Mouse (Mus musculus) limb, embryonic 10.5 days (tissue): Measurements from ENCODE around the gene Sod1. TPM values are rescaled to one million over a fixed set of nuclear protein-coding genes. Genes with fewer than 3 reads are reported as not detected.

ENCODE experiments used
- polyA plus RNA-seq: library from polyadenylated mRNA; unstranded; fragments of >200 nt; fragmentation: Nextera tagmentation; extraction: Ambion mirVana; gene quantifications from 2 replicates; pipeline ENCODE4 v1.2.1, GENCODE M21; 2016

Sod1 gene
- polyA plus RNA-seq, 1 experiment from 2014 or later, result 1,367 TPM

Other genes with a start within 250 kb of the Sod1 start
- 23.8 and 30.8 TPM in 2 replicates for gene Tiam1, start 77.0 kb upstream of the Sod1 start, polyA plus RNA-seq
- 38.8 and 39.6 TPM in 2 replicates for gene Scaf4, start 63.7 kb downstream of the Sod1 start, polyA plus RNA-seq
- gene Hunk, start 165.3 kb downstream of the Sod1 start, polyA plus RNA-seq, result 17.5 and 23.0 TPM in 2 replicates